Mouse (Mus musculus) layer of hippocampus, postnatal 14 days (tissue): ENCODE data around the gene Gm15448. TPM values are rescaled to one million over a fixed set of nuclear protein-coding genes. Genes with fewer than 3 reads are reported as not detected.
"Not testable (repeated sequence)": the region's sequence is repeated elsewhere in the genome, so short reads cannot be mapped to it uniquely, and the experiment has no call there.

Source experiments
- DNase-seq, 2 experiments: peaks; one replicate each; pipeline ENCODE4 v3.0.0; 2021 to 2022; ENCODE audit warnings: low spot score in 2 of 2, mixed read lengths in 1 of 2
- long read RNA-seq, 2 experiments: library from polyadenylated mRNA; stranded (forward); transcript quantifications; one replicate each; pipeline ENCODE4 v2.0.0; 2021
- total RNA-seq, 2 experiments: library from RNA; stranded (reverse); gene quantifications; 2 replicates each; pipeline ENCODE4 v1.2.3; 2021

Gene Gm15448
- total RNA-seq = not detected
- long read RNA-seq, experiment 1 = 0 reads
- long read RNA-seq, experiment 2 = 0 reads

- not testable (repeated sequence) for DNase-seq
Measured at GRCm38 (mm10) chr7:3825599-3825998, at the start of gene Gm15448. Gene Gm15448, minus strand, starts transcription at chr7:3825687.

GRCm38 (mm10) chr7:3875032-3875431, 49.5 kb upstream of the Gm15448 start:
- not testable (repeated sequence) for DNase-seq

- DNase-seq = not testable (repeated sequence)
Measured at GRCm38 (mm10) chr7:3844951-3845350, 19.5 kb upstream of the Gm15448 start, which contains the start of gene Pira2. Gene Pira2, minus strand, starts transcription at chr7:3845051.

- not testable (repeated sequence) for DNase-seq
Measured at GRCm38 (mm10) chr7:3837854-3838253, 12.4 kb upstream of the Gm15448 start.

- DNase-seq = not testable (repeated sequence)
Measured at GRCm38 (mm10) chr7:3830633-3831032, 5.1 kb upstream of the Gm15448 start.

GRCm38 (mm10) chr7:3811912-3812311, 13.6 kb downstream of the Gm15448 start:
- DNase-seq = not testable (repeated sequence)

- not testable (repeated sequence) for DNase-seq
Measured at GRCm38 (mm10) chr7:3802935-3803334, 22.6 kb downstream of the Gm15448 start.

GRCm38 (mm10) chr7:3799940-3800339, 25.5 kb downstream of the Gm15448 start:
- DNase-seq = not testable (repeated sequence)

- not testable (repeated sequence) for DNase-seq
Measured at GRCm38 (mm10) chr7:3796286-3796685, 29.2 kb downstream of the Gm15448 start.

Other genes with a start within 250 kb of the Gm15448 start
- 1 to 10 TPM in 1 of 2 experiments, under 1 TPM in 1; 0.65 to 1.3 TPM for gene Oscar, start 209.5 kb downstream of the Gm15448 start, total RNA-seq
- gene Ndufa3, start 208.3 kb downstream of the Gm15448 start, total RNA-seq = 100 to 1,000 TPM; 634 to 664 TPM
- gene Tfpt, start 195.8 kb downstream of the Gm15448 start, total RNA-seq = 10 to 100 TPM; 37.0 to 41.1 TPM
- 10 to 100 TPM; 52.5 to 55.9 TPM for gene Prpf31, start 195.7 kb downstream of the Gm15448 start, total RNA-seq
- gene Cnot3, start 180.4 kb downstream of the Gm15448 start, total RNA-seq = 10 to 100 TPM; 53.6 to 61.3 TPM
- gene Leng1, start 159.8 kb downstream of the Gm15448 start, total RNA-seq = 1 to 10 TPM; 5.5 to 6.2 TPM
- gene Tmc4, start 148.1 kb downstream of the Gm15448 start, total RNA-seq = 1 to 10 TPM; 3.2 to 3.5 TPM
- 10 to 100 TPM; 70.0 to 74.8 TPM for gene Tsen34, start 132.8 kb downstream of the Gm15448 start, total RNA-seq
- gene Mboat7, start 132.2 kb downstream of the Gm15448 start, total RNA-seq = 100 to 1,000 TPM; 121 to 124 TPM
- 100 to 1,000 TPM; 432 to 494 TPM for gene Rps9, start 121.7 kb downstream of the Gm15448 start, total RNA-seq
- under 1 TPM; 0.12 to 0.32 TPM for gene Pirb, start 105.3 kb downstream of the Gm15448 start, total RNA-seq
- gene Pira2, start 19.4 kb upstream of the Gm15448 start, total RNA-seq = not detected
- not detected for gene Gm14548, start 72.4 kb upstream of the Gm15448 start, total RNA-seq
- not detected for gene Lilra6, start 89.8 kb upstream of the Gm15448 start, total RNA-seq
- 1 to 10 TPM; 4.0 to 6.8 TPM for gene Lair1, start 237.5 kb upstream of the Gm15448 start, total RNA-seq